Mouse (Mus musculus) intestine, postnatal 0 days (tissue): ENCODE results near the gene Mtln. TPM values are rescaled to one million over a fixed set of nuclear protein-coding genes. Genes with fewer than 3 reads are reported as not detected.

Experiments
- ATAC-seq: fragments of 200-750 bp; cut with Nextera tagmentation; 2 replicates; pipeline ENCODE4 v1.8.0; 2017; ENCODE audit warnings: mild to moderate bottlenecking, moderate TSS enrichment, moderate library complexity
- H3K27ac ChIP-seq: fragments of 300-500 bp; sonication (generic); 2 replicates; pipeline ENCODE4 v1.5.1; 2014; ENCODE audit warnings: mild to moderate bottlenecking, low read depth, low read length, moderate library complexity
- H3K27me3 ChIP-seq: fragments of 300-500 bp; sonication (generic); replicated peaks from 2 replicates; pipeline ENCODE4 v1.6.1; 2014; ENCODE audit warnings: low read length, mixed read lengths; ENCODE audit not compliant: control insufficient read depth, insufficient read depth
- H3K36me3 ChIP-seq: fragments of 300-500 bp; sonication (generic); 2 replicates; pipeline ENCODE4 v1.6.1; 2014; ENCODE audit warnings: mild to moderate bottlenecking, moderate library complexity; ENCODE audit not compliant: control insufficient read depth, insufficient read depth
- H3K4me1 ChIP-seq: fragments of 300-500 bp; sonication (generic); replicated peaks from 2 replicates; pipeline ENCODE4 v1.6.1; 2014; ENCODE audit warnings: antibody characterized with exemption, low read length, mixed read lengths; ENCODE audit not compliant: control insufficient read depth, insufficient read depth
- H3K4me2 ChIP-seq: fragments of 300-500 bp; sonication (generic); replicated peaks from 2 replicates; pipeline ENCODE4 v1.6.1; 2014; ENCODE audit warnings: low read depth, mild to moderate bottlenecking, moderate library complexity
- H3K4me3 ChIP-seq: fragments of 300-500 bp; sonication (generic); 2 replicates; pipeline ENCODE4 v1.5.1; 2014; ENCODE audit warnings: low read depth, low read length
- H3K9ac ChIP-seq: fragments of 300-500 bp; sonication (generic); 2 replicates; pipeline ENCODE4 v1.6.1; 2014; ENCODE audit warnings: mild to moderate bottlenecking, low read depth, low read length
- H3K9me3 ChIP-seq: fragments of 300-500 bp; sonication (generic); 2 replicates; pipeline ENCODE4 v1.6.1; 2016; ENCODE audit warnings: mixed run types; ENCODE audit not compliant: control insufficient read depth
- CTCF ChIP-seq: sonication (generic); IDR thresholded peaks from 2 replicates; pipeline ENCODE4 v1.5.1; 2016; ENCODE audit warnings: low read depth, mild to moderate bottlenecking, control low read depth, antibody characterized with exemption, moderate library complexity
- WGBS: fragments of 180-500 bp; shearing (Covaris S2); extraction: QIAGEN DNeasy Blood & Tissue Kit; methylation state at CpG from one replicate; pipeline ENCODE4 v1.1.7; 2014; 5-methylcytosine and 5-hydroxymethylcytosine counted together
- polyA plus RNA-seq: library from polyadenylated mRNA; unstranded; fragments of >200 nt; fragmentation: Nextera tagmentation; extraction: Ambion mirVana; gene quantifications from 2 replicates; pipeline ENCODE4 v1.2.1, GENCODE M21; 2015

Mtln gene
- polyA plus RNA-seq, 1 experiment from 2014 or later: 50.0 TPM

GRCm38 (mm10) chr2:127759157-127759880, 33.0 kb downstream of the Mtln start:
- no peaks in the 10 kb centered on the region for H3K27me3 ChIP-seq
- no peaks in the 10 kb centered on the region for H3K4me1 ChIP-seq
- no peak overlapping the region for H3K4me3 ChIP-seq
- no peak for ATAC-seq
- H3K4me2 ChIP-seq: no peak overlapping the region
- no peaks in the 10 kb centered on the region; the same call in 1 of the 2 replicates for H3K36me3 ChIP-seq
- WGBS: 62% methylated on average over 5 of the region's 5 CpGs
- no peak overlapping the region for H3K27ac ChIP-seq
- no peak overlapping the region for H3K9ac ChIP-seq
- no peaks in the 10 kb centered on the region for H3K9me3 ChIP-seq
- peak; percentile 64 for TF ChIP-seq CTCF

DNA sequence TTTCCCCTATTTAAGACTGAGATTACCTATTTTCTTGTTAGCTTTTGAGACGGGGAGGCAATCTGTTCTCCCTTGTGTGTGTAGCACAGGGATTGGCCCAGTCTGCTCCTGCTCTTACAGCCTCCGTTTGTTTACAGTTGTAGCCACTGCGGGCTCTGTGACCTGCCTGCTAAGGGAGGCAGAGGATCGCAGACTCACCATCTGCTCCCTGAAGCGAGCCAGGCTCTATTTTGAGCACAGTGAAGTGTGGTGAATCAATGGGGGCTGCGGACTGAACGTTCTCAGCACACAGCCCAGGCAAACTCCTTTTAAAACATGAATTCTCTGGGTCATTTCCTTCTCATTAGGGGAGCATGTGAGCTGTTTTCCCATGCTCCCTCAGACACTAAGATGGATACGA, 35.1 kb downstream of the Mtln start:
- H3K27ac ChIP-seq: no peak overlapping the region
- TF ChIP-seq CTCF: no peak
- ATAC-seq: no peak
- H3K4me1 ChIP-seq: no peaks in the 10 kb centered on the region
- H3K27me3 ChIP-seq: no peaks in the 10 kb centered on the region
- 35% methylated on average over 8 of the region's 8 CpGs for WGBS
- no peak overlapping the region for H3K9ac ChIP-seq
- no peak overlapping the region for H3K4me2 ChIP-seq
- H3K4me3 ChIP-seq: no peak overlapping the region
- H3K9me3 ChIP-seq: no peaks in the 10 kb centered on the region
- no peaks in the 10 kb centered on the region; the same call in 1 of the 2 replicates for H3K36me3 ChIP-seq

DNA sequence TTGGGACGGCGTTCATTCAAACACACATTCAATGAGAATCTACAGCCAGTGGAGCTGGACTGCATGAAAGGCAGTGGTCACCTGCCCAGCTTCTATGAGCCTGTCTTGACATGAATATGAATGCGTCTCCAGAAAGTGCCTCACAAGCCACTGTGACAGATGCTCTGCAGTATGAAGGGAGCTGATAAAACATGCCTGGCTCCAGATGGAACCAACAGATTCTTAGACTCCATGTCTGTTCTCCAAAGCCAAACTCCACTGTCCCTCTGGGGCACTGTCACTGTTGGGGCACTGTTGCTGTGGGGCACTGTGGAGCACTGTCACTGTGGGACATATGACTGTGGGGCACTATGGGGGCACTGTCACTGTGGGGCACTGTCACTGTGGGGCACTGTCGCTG, 38.2 kb downstream of the Mtln start:
- H3K4me1 ChIP-seq: no peaks in the 10 kb centered on the region
- 89% methylated on average over 4 of the region's 4 CpGs for WGBS
- TF ChIP-seq CTCF: no peak

DNA sequence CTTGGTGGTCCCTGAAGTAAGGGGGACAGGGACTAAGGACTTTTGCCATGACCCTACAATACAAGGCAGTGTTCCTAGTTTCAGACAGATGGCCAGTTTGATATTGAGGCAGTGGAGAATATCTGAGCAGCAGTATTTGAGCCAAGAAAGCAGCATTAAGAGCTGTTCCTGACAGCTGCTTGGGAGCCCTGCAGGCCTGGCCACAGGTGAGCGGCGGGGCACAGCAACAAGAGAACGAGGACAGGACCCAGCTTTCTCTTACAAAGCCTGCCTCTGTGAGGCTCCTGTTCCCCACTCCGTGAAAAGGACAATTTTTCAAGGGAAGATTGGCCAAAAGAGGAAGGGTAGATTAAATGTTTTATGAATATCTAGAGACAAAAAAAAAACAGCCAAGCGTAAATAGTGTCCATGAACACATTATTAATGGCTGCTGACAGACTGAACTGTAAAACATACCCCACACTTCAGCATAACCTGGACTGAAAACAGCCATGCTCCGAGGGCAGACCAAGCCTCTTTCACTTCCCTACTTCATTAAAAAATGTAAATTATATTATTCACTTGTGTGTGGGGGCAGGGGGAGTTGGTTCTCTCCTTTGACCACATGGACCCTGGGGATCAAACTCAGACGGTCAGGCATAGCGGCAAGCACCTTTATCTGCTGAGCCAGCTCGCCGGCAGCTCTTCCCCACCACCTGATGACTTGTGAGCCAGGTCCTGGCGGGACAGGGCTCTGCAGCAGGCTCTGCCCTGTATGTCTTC, 40.3 kb downstream of the Mtln start:
- H3K4me3 ChIP-seq: no peak overlapping the region
- no peak overlapping the region for H3K27ac ChIP-seq
- H3K36me3 ChIP-seq: no peaks in the 10 kb centered on the region
- no peak for ATAC-seq
- no peaks in the 10 kb centered on the region for H3K9me3 ChIP-seq
- no peaks in the 10 kb centered on the region for H3K4me1 ChIP-seq
- H3K27me3 ChIP-seq: no peaks in the 10 kb centered on the region
- TF ChIP-seq CTCF: no peak
- 76% methylated on average over 11 of the region's 11 CpGs for WGBS
- no peak overlapping the region for H3K4me2 ChIP-seq
- H3K9ac ChIP-seq: no peak overlapping the region

More for the DNA sequence above, 38.2 kb downstream of the Mtln start:
- H3K9me3 ChIP-seq: no peaks in the 10 kb centered on the region
- H3K4me2 ChIP-seq: no peak overlapping the region
- H3K9ac ChIP-seq: no peak overlapping the region
- H3K27me3 ChIP-seq: no peaks in the 10 kb centered on the region
- H3K36me3 ChIP-seq: no peaks in the 10 kb centered on the region
- no peak overlapping the region for H3K27ac ChIP-seq
- no peak overlapping the region for H3K4me3 ChIP-seq
- no peak for ATAC-seq

- TF ChIP-seq CTCF: no peak
- Histone ChIP-seq H3K4me1 (0 out of 2 replicates have a peak, but pooled peaks cover 5% of the 10 kb centered on the region), H3K27ac (no peak overlapping the region), H3K36me3 (no peaks in the 10 kb centered on the region), H3K27me3 (no peaks in the 10 kb centered on the region), H3K4me2 (no peak overlapping the region), H3K9me3 (no peaks in the 10 kb centered on the region), H3K4me3 (no peak overlapping the region), H3K9ac (no peak overlapping the region)
- 67% methylated on average over 1 of the region's 1 CpGs for WGBS
- no peak for ATAC-seq
Measured at GRCm38 (mm10) chr2:127749376-127749775, 42.9 kb downstream of the Mtln start.

- WGBS: 73% methylated on average over 7 of the region's 7 CpGs
- Histone ChIP-seq H3K4me3 (no peak overlapping the region), H3K4me1 (0 out of 2 replicates have a peak, but pooled peaks cover 7% of the 10 kb centered on the region), H3K9ac (no peak overlapping the region), H3K27ac (no peak overlapping the region), H3K4me2 (no peak overlapping the region), H3K27me3 (no peaks in the 10 kb centered on the region), H3K9me3 (no peaks in the 10 kb centered on the region), H3K36me3 (no peaks in the 10 kb centered on the region)
- no peak for ATAC-seq
- no peak for TF ChIP-seq CTCF
Measured at GRCm38 (mm10) chr2:127748316-127748715, 44.0 kb downstream of the Mtln start.
